Mouse (Mus musculus) G1E (cell line): Measurements from ENCODE around the gene Nfrkb.

Experiments
- CTCF ChIP-seq: IDR thresholded peaks from 2 replicates; pipeline ENCODE4 v1.5.1; 2012; ENCODE audit warnings: low read depth, low read length, inconsistent platforms, mixed read lengths
- GATA1 ChIP-seq: IDR thresholded peaks from 2 replicates; pipeline ENCODE4 v1.6.1; 2012; ENCODE audit warnings: borderline replicate concordance, low read length, inconsistent platforms, mixed read lengths
- GATA2 ChIP-seq: IDR thresholded peaks from 2 replicates; pipeline ENCODE4 v1.6.1; 2012; ENCODE audit warnings: low read depth, low read length, inconsistent platforms, borderline replicate concordance
- POLR2AphosphoS5 ChIP-seq: IDR thresholded peaks from 2 replicates; pipeline ENCODE4 v1.6.1; 2012; ENCODE audit warnings: low read depth, low read length, inconsistent platforms; ENCODE audit not compliant: insufficient replicate concordance

DNA sequence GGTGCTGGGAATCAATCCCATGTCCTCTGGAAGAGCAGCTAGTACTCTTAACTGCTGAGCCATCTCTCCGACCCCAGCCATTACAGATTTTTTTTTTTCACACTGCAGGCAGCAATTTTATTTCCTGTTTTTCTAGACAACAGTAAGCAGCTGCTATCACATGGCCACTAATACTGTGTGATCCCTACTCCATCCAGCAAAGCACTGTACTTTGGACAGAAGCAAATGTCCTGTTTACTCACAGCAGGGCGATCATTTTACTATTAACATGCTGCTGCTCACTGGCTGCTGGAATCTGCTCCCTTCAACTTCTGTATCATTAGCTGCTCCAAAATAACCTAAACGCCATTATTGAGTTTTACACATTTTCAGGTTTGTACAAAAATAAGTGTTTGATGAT is 47.4 kb downstream of the Nfrkb start:
- TF ChIP-seq CTCF: no peak
- no peak for TF ChIP-seq POLR2AphosphoS5
- no peak for TF ChIP-seq GATA1
- TF ChIP-seq GATA2: no peak
